Mouse (Mus musculus) liver, embryonic 13.5 days (tissue): ENCODE data around the gene Trim80. TPM values are rescaled to one million over a fixed set of nuclear protein-coding genes. Genes with fewer than 3 reads are reported as not detected.
"Not testable (repeated sequence)": the region's sequence is repeated elsewhere in the genome, so short reads cannot be mapped to it uniquely, and the experiment has no call there.

Source experiments
- ATAC-seq: fragments of 200-750 bp; cut with Nextera tagmentation; 2 replicates; pipeline ENCODE4 v1.8.0; 2017; ENCODE audit warnings: low read depth, mild to moderate bottlenecking, moderate number of reproducible peaks, moderate library complexity
- DNase-seq: peaks from one replicate; pipeline ENCODE4 v3.0.0; 2022
- H3K27ac ChIP-seq: fragments of 300-500 bp; sonication (generic); 2 replicates; pipeline ENCODE4 v1.5.1; 2015; ENCODE audit warnings: moderate library complexity, mild to moderate bottlenecking, inconsistent platforms
- H3K27me3 ChIP-seq: fragments of 300-500 bp; sonication (generic); 2 replicates; pipeline ENCODE4 v1.6.1; 2015; ENCODE audit warnings: mild to moderate bottlenecking, inconsistent platforms
- H3K36me3 ChIP-seq: fragments of 300-500 bp; sonication (generic); 2 replicates; pipeline ENCODE4 v1.6.1; 2015; ENCODE audit warnings: mild to moderate bottlenecking, inconsistent platforms
- H3K4me1 ChIP-seq: fragments of 300-500 bp; sonication (generic); replicated peaks from 2 replicates; pipeline ENCODE4 v1.6.1; 2015; ENCODE audit warnings: inconsistent platforms
- H3K4me2 ChIP-seq: fragments of 300-500 bp; sonication (generic); 2 replicates; pipeline ENCODE4 v1.6.1; 2015; ENCODE audit warnings: inconsistent platforms, mild to moderate bottlenecking, moderate library complexity
- H3K4me3 ChIP-seq: fragments of 300-500 bp; sonication (generic); replicated peaks from 2 replicates; pipeline ENCODE4 v1.5.1; 2015; ENCODE audit warnings: mild to moderate bottlenecking, inconsistent platforms
- H3K9ac ChIP-seq: fragments of 300-500 bp; sonication (generic); 2 replicates; pipeline ENCODE4 v1.6.1; 2015; ENCODE audit warnings: mild to moderate bottlenecking, inconsistent platforms
- H3K9me3 ChIP-seq: fragments of 300-500 bp; sonication (generic); replicated peaks from 2 replicates; pipeline ENCODE4 v1.6.1; 2016; ENCODE audit warnings: inconsistent platforms
- WGBS: fragments of 180-500 bp; shearing (Covaris S2); methylation state at CpG from one replicate; pipeline ENCODE4 v1.1.7; 2015; ENCODE audit not compliant: insufficient replicate concordance; 5-methylcytosine and 5-hydroxymethylcytosine counted together
- polyA plus RNA-seq: library from polyadenylated mRNA; unstranded; fragments of >200 nt; fragmentation: Nextera tagmentation; extraction: Ambion mirVana; gene quantifications from 2 replicates; pipeline ENCODE4 v1.2.1, GENCODE M21; 2015

Trim80 gene
- polyA plus RNA-seq, 1 experiment from 2014 or later = 0.16 TPM

DNA sequence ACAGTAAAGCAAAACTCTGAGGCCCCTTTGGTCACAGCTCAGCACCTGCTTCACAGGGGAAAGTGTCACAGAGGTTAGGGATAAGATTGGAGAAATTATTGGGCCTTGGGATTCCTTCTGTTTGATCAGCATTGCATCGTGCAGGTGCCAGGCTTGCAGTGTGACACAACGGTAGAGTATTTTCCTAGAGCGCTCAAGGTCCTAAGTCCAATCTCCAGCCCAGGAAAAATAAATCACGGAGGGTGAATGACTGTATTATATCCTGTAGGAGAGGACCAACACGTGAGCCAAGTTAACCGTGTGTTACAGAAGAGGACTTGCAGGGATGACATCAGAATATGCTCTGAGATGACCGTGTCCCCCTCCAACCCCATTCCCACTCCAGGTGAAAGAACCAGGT lies 9.8 kb downstream of the Trim80 start:
- ATAC-seq (no peak), DNase-seq (no peak)
- H3K27ac ChIP-seq = peak overlapping the region; percentile 59
- no peak overlapping the region for H3K9ac ChIP-seq
- H3K36me3 ChIP-seq = no peaks in the 10 kb centered on the region
- peaks cover 30% of the 10 kb centered on the region for H3K4me1 ChIP-seq
- no peaks in the 10 kb centered on the region for H3K27me3 ChIP-seq
- H3K9me3 ChIP-seq = no peaks in the 10 kb centered on the region
- H3K4me3 ChIP-seq = no peak overlapping the region
- H3K4me2 ChIP-seq = no peak overlapping the region
- 69% methylated on average over 7 of the region's 7 CpGs for WGBS

DNA sequence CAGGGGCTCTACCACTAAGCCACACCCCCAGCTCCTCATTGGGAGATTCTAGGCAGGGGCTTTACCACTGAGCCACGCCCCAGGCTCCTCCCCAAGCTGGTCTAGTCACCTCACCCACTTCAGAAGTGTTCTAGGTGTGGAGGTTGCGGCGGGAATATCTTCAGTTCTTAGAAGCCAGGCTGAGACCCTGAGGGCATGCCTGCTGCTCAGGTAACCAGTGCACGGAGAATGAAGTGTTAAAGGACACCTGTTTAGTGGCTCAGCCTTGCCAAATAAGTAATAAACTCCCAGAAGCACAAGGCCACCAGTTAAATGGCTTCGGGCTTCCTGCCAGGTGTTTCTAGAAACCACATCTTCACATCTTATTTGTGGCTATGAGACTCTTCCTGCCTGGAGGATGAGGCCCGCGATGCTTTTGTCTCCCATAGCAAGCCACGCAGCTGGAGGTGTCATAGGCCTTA lies 11.5 kb downstream of the Trim80 start:
- no peaks in the 10 kb centered on the region for H3K27me3 ChIP-seq
- H3K27ac ChIP-seq = no peak overlapping the region
- ATAC-seq = no peak
- H3K36me3 ChIP-seq = no peaks in the 10 kb centered on the region
- DNase-seq = no peak
- no peak overlapping the region for H3K4me3 ChIP-seq
- 63% methylated on average over 8 of the region's 8 CpGs for WGBS
- 0 out of 2 replicates have a peak, but pooled peaks cover 3% of the 10 kb centered on the region for H3K9me3 ChIP-seq
- H3K9ac ChIP-seq = no peak overlapping the region
- H3K4me2 ChIP-seq = no peak overlapping the region
- H3K4me1 ChIP-seq = peaks cover 22% of the 10 kb centered on the region

DNA sequence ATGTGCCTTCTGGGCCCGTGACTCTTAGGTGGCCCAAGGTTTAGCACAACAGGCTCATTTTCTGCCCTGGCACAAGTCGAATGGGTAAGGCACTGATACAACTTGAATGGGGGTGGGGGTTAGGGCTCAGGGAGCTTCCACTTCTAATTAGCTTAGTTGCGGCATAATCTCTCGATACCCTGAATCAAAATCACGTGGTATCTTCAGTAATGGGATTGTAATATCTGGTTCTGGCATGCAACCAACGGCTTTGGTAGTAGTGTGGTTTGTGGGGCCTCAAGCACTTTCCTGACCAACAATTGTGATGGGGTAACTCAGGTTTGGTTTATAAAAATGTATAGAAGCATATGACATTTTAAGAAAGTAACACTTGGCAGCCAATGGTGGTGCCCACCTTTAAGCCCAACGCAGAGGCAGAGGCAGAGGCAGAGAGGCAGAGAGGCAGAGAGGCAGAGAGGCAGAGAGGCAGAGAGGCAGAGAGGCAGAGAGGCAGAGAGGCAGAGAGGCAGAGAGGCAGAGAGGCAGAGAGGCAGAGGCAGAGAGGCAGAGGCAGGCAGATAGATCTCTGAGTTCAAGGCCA lies 12.0 kb downstream of the Trim80 start:
- no peak for ATAC-seq
- H3K27me3 ChIP-seq = no peaks in the 10 kb centered on the region
- WGBS = 67% methylated on average over 7 of the region's 7 CpGs
- no peaks in the 10 kb centered on the region for H3K36me3 ChIP-seq
- H3K4me1 ChIP-seq = peaks cover 18% of the 10 kb centered on the region
- no peak overlapping the region for H3K4me3 ChIP-seq
- H3K4me2 ChIP-seq = no peak overlapping the region
- H3K27ac ChIP-seq = no peak overlapping the region
- 0 out of 2 replicates have a peak, but pooled peaks cover 3% of the 10 kb centered on the region for H3K9me3 ChIP-seq
- no peak for DNase-seq
- H3K9ac ChIP-seq = no peak overlapping the region

DNA sequence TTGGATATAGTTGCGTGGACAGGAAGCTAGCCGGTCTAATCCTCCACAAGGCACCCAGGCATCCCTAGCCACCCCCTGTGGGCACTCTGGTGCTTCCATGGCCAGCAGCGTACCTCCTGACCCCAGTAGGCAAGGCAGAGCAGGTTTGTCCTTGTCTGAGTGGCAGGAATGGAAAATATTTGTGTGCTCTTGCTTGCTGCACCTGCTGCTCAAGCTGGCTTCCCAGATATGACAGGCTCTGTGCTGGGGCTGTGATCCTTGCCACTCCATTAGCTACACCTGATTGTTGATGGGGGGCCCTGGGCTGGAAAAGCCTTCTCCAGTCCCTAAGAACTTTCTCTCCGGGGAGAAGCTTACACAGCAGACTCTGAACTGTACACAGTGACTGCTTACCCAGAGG lies 13.0 kb downstream of the Trim80 start:
- DNase-seq = no peak
- Histone ChIP-seq H3K4me2 (no peak overlapping the region), H3K9ac (no peak overlapping the region), H3K27me3 (no peaks in the 10 kb centered on the region), H3K4me3 (no peak overlapping the region), H3K36me3 (no peaks in the 10 kb centered on the region), H3K4me1 (peaks cover 24% of the 10 kb centered on the region), H3K9me3 (0 out of 2 replicates have a peak, but pooled peaks cover 3% of the 10 kb centered on the region), H3K27ac (no peak overlapping the region)
- WGBS = 49% methylated on average over 4 of the region's 4 CpGs
- ATAC-seq = no peak

DNA sequence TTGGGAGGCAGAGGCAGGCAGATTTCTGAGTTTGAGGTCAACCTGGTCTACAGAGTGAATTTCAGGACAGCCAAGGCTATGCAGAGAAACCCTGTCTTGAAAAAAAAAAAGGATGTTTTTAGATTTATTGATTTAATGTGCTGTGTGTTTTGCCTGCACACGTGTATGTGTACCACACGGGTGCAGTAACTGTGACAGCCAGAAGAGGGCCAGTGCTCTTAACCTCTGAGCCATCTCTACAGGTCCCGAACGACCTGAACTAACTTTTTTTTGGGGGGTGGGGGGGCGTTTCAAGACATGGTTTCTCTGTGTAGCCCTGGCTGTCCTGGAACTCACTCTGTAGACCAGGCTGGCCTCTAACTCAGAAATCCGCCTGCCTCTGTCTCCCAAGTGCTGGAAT lies 14.5 kb downstream of the Trim80 start:
- not testable (repeated sequence) for DNase-seq, H3K27me3 ChIP-seq, H3K9ac ChIP-seq, H3K27ac ChIP-seq, ATAC-seq, H3K9me3 ChIP-seq, H3K4me3 ChIP-seq, H3K36me3 ChIP-seq, H3K4me2 ChIP-seq
- H3K4me1 ChIP-seq = peaks cover 16% of the 10 kb centered on the region
- 75% methylated on average over 6 of the region's 6 CpGs for WGBS

DNA sequence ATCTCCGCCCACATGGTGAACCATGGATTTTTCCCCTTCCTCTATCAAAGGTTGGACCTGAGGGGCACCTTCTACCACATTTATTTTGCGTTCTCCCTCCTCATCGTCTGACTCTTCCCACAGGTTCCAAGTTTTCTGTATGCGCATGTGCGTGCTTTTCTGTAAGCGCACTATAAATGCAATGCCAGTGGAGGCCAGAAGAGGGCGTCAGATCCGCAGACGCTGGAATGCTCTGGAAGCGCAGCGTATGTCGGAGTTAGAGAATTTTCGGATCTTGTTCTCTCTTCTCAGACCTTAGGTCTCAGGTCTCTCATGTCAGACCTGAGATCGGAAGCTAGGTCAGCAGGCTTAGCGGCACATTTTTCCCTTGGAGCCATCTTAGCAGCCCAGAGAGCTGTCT lies 15.3 kb downstream of the Trim80 start:
- no peak overlapping the region for H3K27ac ChIP-seq
- ATAC-seq (no peak), DNase-seq (no peak)
- H3K4me3 ChIP-seq = no peak overlapping the region
- no peaks in the 10 kb centered on the region for H3K36me3 ChIP-seq
- H3K27me3 ChIP-seq = no peaks in the 10 kb centered on the region
- no peak overlapping the region for H3K9ac ChIP-seq
- no peak overlapping the region for H3K4me2 ChIP-seq
- WGBS = 80% methylated on average over 15 of the region's 15 CpGs
- 0 out of 2 replicates have a peak, but pooled peaks cover 3% of the 10 kb centered on the region for H3K9me3 ChIP-seq
- peaks cover 14% of the 10 kb centered on the region for H3K4me1 ChIP-seq

DNA sequence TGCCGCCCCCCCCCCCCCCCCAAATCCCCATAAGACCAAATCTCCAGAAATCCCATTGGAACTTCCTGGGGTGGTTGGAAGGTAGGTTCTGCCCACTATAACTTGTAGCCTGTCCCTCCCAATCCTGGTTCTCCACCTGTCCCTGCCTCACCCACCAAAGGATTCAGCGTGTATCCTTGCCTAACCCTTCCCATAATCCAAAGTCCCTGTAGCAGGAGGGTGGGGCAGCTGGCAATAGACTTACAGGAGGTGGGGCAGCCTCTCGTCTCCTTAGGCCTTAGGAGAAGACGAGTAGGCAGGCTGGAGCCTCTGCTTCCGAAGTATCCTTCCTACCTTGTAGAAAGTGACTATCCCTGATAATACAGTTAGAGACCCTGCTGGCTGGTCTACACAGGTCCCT lies 15.8 kb downstream of the Trim80 start:
- Histone ChIP-seq H3K4me3 (no peak overlapping the region), H3K27ac (no peak overlapping the region), H3K9me3 (0 out of 2 replicates have a peak, but pooled peaks cover 3% of the 10 kb centered on the region), H3K4me1 (peaks cover 14% of the 10 kb centered on the region), H3K4me2 (no peak overlapping the region), H3K27me3 (no peaks in the 10 kb centered on the region), H3K36me3 (no peaks in the 10 kb centered on the region), H3K9ac (no peak overlapping the region)
- no peak for ATAC-seq
- 77% methylated on average over 5 of the region's 5 CpGs for WGBS
- no peak for DNase-seq

DNA sequence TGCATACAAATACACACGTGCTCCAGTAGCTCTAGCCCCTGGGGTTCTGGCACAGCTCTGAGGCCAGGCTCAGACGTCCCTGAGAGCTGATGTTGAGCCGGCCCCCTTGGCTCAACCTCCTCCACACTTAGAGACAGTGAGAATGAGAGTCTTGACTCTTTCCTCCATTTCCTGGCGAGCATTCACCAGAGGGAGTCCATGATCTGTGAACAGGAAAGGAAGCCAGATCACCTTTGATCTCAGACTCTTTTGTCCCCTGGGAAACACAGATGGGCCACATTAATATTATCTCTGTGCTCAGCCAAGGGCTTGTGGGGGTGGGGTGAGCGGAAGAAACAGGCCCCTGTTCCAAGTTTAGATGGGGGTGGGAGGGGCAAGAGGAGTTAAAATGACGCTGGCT lies 17.1 kb downstream of the Trim80 start:
- Histone ChIP-seq H3K4me1 (peaks cover 14% of the 10 kb centered on the region), H3K36me3 (no peaks in the 10 kb centered on the region), H3K4me3 (no peak overlapping the region), H3K9me3 (0 out of 2 replicates have a peak, but pooled peaks cover 3% of the 10 kb centered on the region), H3K27ac (no peak overlapping the region), H3K9ac (no peak overlapping the region), H3K27me3 (peaks cover 5% of the 10 kb centered on the region; the same call in 1 of the 2 replicates), H3K4me2 (no peak overlapping the region)
- DNase-seq = no peak
- no peak for ATAC-seq
- WGBS = 25% methylated on average over 6 of the region's 6 CpGs

DNA sequence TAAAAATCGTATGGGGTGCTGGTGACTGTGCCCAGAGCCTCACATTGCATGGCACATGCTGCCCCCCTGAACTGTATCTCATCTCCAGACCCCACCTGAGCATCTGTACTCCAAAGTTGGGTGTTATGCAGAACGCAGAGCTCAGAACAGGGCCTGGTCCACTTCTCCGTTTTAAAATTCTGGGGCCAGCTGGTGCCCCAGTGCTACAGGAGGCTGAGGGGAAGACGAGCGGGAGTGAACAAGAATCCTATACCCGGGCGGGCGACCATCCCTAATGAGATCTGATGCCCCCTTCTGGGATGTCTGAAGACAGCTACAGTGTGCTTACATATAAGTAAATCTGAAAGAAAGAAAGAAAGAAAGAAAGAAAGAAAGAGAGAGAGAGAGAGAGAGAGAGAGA lies 20.6 kb downstream of the Trim80 start:
- 20% methylated on average over 8 of the region's 8 CpGs for WGBS
- DNase-seq (no peak), ATAC-seq (no peak)
- H3K4me1 ChIP-seq = peaks cover 8% of the 10 kb centered on the region
- no peak overlapping the region for H3K4me3 ChIP-seq
- peaks cover 12% of the 10 kb centered on the region; the same call in 1 of the 2 replicates for H3K27me3 ChIP-seq
- no peak overlapping the region for H3K4me2 ChIP-seq
- H3K9ac ChIP-seq = no peak overlapping the region
- no peaks in the 10 kb centered on the region for H3K9me3 ChIP-seq
- H3K27ac ChIP-seq = no peak overlapping the region
- no peaks in the 10 kb centered on the region for H3K36me3 ChIP-seq

DNA sequence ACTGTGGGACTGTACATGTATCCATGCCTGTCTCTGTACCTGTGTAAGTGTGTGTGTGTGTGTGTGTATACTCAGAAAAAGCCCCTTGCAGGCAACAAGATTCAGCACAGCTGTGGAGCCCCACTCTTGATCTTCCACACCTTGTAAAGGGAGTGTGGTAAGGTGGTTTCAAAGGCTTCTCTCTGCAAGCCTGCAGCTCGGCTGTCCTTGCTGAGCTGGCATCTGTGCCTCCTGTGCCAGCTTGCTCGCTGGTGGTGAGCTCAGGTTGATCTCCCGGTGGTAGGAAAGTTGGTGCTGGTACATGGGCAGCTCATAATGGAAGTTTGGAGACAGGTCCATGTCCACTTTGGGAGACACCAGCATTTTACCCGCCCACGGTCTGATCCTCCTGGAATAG lies 21.5 kb downstream of the Trim80 start:
- Histone ChIP-seq H3K27me3 (peaks cover 16% of the 10 kb centered on the region; the same call in 1 of the 2 replicates), H3K27ac (no peak overlapping the region), H3K4me3 (no peak overlapping the region), H3K4me1 (peaks cover 8% of the 10 kb centered on the region), H3K4me2 (no peak overlapping the region), H3K36me3 (no peaks in the 10 kb centered on the region), H3K9ac (no peak overlapping the region), H3K9me3 (no peaks in the 10 kb centered on the region)
- DNase-seq (no peak), ATAC-seq (no peak)
- WGBS = 52% methylated on average over 5 of the region's 5 CpGs

DNA sequence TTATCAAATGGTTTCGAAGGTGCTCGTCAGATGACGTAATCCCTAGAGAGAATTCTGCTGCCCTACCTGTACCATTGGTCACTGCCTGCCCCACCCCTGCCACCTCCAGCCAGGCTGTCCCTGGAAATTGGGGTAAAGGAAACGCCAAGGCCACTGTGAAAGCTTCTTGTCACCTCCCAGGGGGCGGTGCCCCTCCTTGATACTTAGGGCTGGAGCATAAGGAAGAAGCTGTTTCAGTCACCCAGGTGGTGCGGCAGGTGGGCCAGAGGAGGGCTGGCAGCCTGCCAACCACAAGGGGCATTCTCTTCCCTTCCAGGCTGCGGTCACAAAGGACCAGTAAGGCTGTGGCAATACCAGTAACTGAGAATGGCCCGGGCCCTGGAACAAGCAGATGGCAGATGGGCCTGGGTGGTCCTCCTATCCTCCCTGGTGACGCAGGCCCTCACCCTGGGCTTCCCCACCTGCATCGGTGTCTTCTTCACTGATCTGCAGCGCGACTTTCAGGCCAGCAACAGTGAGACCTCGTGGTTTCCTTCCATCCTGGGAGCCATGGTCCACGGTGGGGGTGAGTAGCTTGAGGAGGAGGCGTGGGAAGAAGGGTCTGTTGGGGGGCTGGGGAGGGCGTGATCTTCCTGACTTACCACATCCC lies 22.0 kb downstream of the Trim80 start, which contains the start of gene Slc16a5:
Slc16a5 (plus strand) TSS at position 232 of the 649 bp plus-strand sequence.
- no peak within 1 kb of the TSS for H3K27ac ChIP-seq
- peaks cover 7% of the 10 kb centered on the region for H3K4me1 ChIP-seq
- 64% methylated on average over 16 of the region's 16 CpGs for WGBS
- no peak within 1 kb of the TSS for H3K4me2 ChIP-seq
- no peaks in the 10 kb centered on the region for H3K9me3 ChIP-seq
- ATAC-seq (no peak), DNase-seq (no peak)
- peaks cover 19% of the 10 kb centered on the region; the same call in 1 of the 2 replicates for H3K27me3 ChIP-seq
- H3K36me3 ChIP-seq = no peaks in the 10 kb centered on the region
- no peak within 1 kb of the TSS for H3K9ac ChIP-seq
- H3K4me3 ChIP-seq = no peak within 1 kb of the TSS

DNA sequence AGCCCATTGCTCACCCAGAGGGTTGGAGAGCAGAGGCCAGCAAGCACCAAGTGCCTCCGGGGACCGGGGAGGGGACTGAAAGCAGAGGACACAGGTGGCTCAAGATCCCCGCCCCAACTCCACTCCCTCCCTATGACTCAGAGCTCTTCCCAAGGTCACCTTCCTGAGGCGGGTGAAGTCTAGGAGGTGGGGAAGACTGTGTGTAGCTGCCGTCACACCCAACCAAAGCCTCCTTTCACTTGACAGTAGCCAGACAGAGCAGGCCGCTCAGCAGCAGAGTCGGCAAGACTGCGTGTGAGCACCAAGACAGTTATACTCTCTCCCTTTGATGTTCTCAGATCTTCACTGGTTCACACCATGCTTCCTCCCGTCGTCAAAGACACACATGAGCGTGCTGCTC lies 23.1 kb downstream of the Trim80 start:
- H3K4me3 ChIP-seq = no peak overlapping the region
- peaks cover 21% of the 10 kb centered on the region; the same call in 1 of the 2 replicates for H3K27me3 ChIP-seq
- no peaks in the 10 kb centered on the region for H3K4me1 ChIP-seq
- ATAC-seq = no peak
- H3K27ac ChIP-seq = no peak overlapping the region
- H3K9me3 ChIP-seq = no peaks in the 10 kb centered on the region
- no peak overlapping the region for H3K4me2 ChIP-seq
- no peak for DNase-seq
- no peak overlapping the region for H3K9ac ChIP-seq
- 57% methylated on average over 11 of the region's 11 CpGs for WGBS
- H3K36me3 ChIP-seq = no peaks in the 10 kb centered on the region
